Mouse (Mus musculus): ENCODE results near the gene Thbd. TPM values are rescaled to one million over a fixed set of nuclear protein-coding genes. Genes with fewer than 3 reads are reported as not detected.

The Thbd gene
- total RNA-seq, 2 experiments from 2014 or later, result 1.7 to 3.5 TPM

GRCm38 (mm10) chr2:148427553-148427952 is 19.6 kb upstream of the Thbd start:
- no peak for ATAC-seq (replicated peaks; ENCODE audit: low FRiP score, low TSS enrichment, poor library complexity, severe bottlenecking)

- ATAC-seq (replicated peaks; ENCODE audit: low FRiP score, low TSS enrichment, poor library complexity, severe bottlenecking), result no peak
Measured at GRCm38 (mm10) chr2:148425709-148426382, 17.9 kb upstream of the Thbd start.

- ATAC-seq (replicated peaks; ENCODE audit: low FRiP score, low TSS enrichment, poor library complexity, severe bottlenecking), result no peak
Measured at GRCm38 (mm10) chr2:148421706-148422105, 13.7 kb upstream of the Thbd start.

- ATAC-seq (replicated peaks; ENCODE audit: low FRiP score, low TSS enrichment, poor library complexity, severe bottlenecking), result no peak
Measured at GRCm38 (mm10) chr2:148421112-148421511, 13.1 kb upstream of the Thbd start.

- no peak for ATAC-seq (replicated peaks; ENCODE audit: low FRiP score, low TSS enrichment, poor library complexity, severe bottlenecking)
Measured at GRCm38 (mm10) chr2:148419776-148420175, 11.8 kb upstream of the Thbd start.

DNA sequence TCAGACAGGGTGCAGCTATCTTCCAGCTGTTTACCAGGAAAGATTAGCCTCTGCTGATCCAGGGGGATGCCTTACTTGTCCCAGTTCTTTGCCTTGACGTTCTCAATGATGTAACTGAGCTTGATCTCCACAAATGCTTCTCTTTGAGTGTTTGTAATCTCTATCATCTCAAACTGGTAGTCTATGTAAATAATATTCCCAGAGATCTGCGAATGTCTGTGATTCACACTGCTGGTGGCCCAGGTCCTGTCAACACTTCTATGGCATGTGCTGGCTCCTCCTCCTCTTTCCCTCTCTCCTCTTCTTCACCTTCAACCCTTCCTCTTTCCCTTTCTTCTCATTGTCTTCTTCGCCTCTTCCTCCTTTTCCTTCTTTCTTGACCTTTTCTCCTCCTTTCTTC is 11.2 kb upstream of the Thbd start:
- no peak for ATAC-seq (replicated peaks; ENCODE audit: low FRiP score, low TSS enrichment, poor library complexity, severe bottlenecking)

DNA sequence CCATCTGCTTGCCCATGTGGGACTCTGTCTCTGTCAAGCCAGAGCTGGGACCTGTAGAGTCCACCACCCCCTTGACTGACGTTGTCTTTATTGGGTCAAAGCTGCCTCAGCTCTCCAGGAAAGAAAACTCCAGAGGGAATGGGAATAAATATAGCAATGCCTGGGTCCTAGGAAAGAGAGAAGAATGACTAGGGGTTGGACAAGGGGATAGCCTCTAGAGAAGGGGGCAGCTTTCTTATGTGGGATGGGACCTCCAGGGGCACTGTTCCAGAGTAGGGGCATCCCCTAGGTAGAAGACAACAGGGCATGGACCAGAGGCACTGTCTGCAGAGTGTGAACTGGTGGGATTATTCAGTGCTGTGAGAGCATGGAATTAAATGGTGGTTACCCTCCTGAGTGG is 1.8 kb upstream of the Thbd start:
- ATAC-seq (replicated peaks; ENCODE audit: low FRiP score, low TSS enrichment, poor library complexity, severe bottlenecking), result no peak

- peak; percentile 85 for ATAC-seq (replicated peaks; ENCODE audit: low FRiP score, low TSS enrichment, poor library complexity, severe bottlenecking)
Measured at GRCm38 (mm10) chr2:148409141-148409540, 1.2 kb upstream of the Thbd start.

GRCm38 (mm10) chr2:148408761-148409120 is 753 bp upstream of the Thbd start:
- no peak for ATAC-seq (replicated peaks; ENCODE audit: low FRiP score, low TSS enrichment, poor library complexity, severe bottlenecking)

GRCm38 (mm10) chr2:148406971-148407869 is 768 bp downstream of the Thbd start:
- ATAC-seq (replicated peaks; ENCODE audit: low FRiP score, low TSS enrichment, poor library complexity, severe bottlenecking), result peak; percentile 62

DNA sequence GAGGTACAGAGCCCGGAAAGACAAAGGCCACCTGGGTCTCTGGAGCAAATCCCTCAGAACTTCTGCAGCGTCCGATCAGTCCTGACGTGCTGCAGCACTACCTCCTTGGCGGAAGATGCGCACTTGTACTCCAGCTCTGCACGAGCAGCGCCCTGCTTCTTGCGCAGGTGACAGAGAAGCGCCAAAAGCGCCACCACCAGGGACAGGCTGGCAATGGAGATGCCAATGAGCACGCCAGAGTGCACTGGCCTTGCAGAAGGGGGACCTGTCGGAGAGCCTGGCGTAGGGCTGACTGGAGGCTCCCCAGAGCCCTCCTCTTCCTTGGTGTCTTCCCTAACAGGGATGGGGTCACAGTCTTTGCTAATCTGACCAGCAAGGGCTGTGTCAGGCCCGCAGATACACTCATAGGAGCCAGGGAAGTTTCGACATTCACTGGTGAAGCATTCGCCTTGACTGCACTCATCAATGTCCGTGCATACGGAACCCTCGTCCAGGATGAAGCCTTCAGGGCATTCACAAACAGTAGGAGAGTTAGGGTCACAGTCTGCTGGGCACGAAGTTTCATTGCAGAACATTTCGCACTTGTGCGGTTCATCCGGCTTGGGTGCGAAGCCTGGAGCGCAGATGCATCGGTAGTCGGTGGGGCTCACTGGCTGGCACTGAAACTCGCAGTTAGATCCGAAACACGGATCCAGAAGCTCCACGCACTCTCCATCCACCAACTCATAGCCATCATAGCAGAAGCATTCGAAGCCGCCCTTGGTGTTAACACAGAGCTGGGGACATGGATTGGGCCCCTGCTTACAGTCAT is 1.6 kb downstream of the Thbd start:
- peak; percentile 44; the same call in 1 of the 2 replicates for ATAC-seq (replicated peaks; ENCODE audit: low FRiP score, low TSS enrichment, poor library complexity, severe bottlenecking)

- no peak for ATAC-seq (replicated peaks; ENCODE audit: low FRiP score, low TSS enrichment, poor library complexity, severe bottlenecking)
Measured at GRCm38 (mm10) chr2:148404906-148405305, 3.1 kb downstream of the Thbd start.

- ATAC-seq (replicated peaks; ENCODE audit: low FRiP score, low TSS enrichment, poor library complexity, severe bottlenecking), result no peak
Measured at GRCm38 (mm10) chr2:148402227-148402626, 5.8 kb downstream of the Thbd start.

- no peak for ATAC-seq (replicated peaks; ENCODE audit: low FRiP score, low TSS enrichment, poor library complexity, severe bottlenecking)
Measured at GRCm38 (mm10) chr2:148398901-148399685, 8.9 kb downstream of the Thbd start.

- ATAC-seq (replicated peaks; ENCODE audit: low FRiP score, low TSS enrichment, poor library complexity, severe bottlenecking), result 0 out of 2 replicates have a peak, but pooled peaks have one; percentile 11
Measured at GRCm38 (mm10) chr2:148397784-148398100, 10.2 kb downstream of the Thbd start.

DNA sequence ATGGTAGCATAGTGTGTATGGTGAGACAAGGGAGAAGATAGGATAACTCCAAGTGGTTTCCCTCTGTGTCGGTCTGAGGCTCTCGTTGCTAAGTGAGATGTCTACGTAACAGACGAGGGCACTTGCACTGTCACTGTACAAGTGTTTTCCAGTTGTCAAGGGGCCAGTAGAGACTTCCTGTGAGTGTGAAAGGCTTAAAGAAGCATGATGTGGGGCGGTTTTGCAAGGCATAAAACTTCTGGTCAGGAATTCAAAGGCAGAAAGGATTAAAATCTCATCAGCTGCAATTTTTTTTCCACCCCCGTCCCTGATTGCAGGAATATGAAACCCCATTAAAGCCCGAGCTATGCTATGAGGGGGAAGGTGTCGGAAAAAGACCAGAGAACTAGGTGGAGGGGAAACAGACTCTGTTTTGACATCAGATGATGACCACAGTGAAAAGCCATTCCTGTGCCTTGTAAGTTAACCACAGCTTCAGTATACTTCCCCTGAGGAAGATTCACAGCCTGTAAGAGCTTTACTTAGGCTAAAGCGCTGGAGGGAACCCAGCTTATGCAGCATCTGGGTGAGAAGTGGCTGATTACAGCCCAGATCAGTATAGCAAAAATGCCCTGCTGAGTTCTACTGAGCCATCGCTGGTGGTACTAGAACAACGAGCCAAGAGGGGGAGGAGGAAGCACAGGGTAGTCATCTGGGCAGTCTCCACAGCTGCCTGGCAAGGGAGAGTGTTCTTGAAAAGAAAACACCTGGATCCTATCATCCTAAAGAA is 10.8 kb downstream of the Thbd start:
- peak; percentile 17; the same call in 1 of the 2 replicates for ATAC-seq (replicated peaks; ENCODE audit: low FRiP score, low TSS enrichment, poor library complexity, severe bottlenecking)

GRCm38 (mm10) chr2:148396209-148396608 is 11.8 kb downstream of the Thbd start:
- no peak for ATAC-seq (replicated peaks; ENCODE audit: low FRiP score, low TSS enrichment, poor library complexity, severe bottlenecking)

- peak; percentile 72 for ATAC-seq (replicated peaks; ENCODE audit: low FRiP score, low TSS enrichment, poor library complexity, severe bottlenecking)
Measured at GRCm38 (mm10) chr2:148395131-148396051, 12.6 kb downstream of the Thbd start, which contains the start of gene Sstr4. Gene Sstr4, plus strand, starts transcription at chr2:148395344.
